Mouse (Mus musculus) inflammation-experienced regulatory T-cells, adult 6 months (primary cell): ENCODE measurements around the gene Fam107b. TPM values are rescaled to one million over a fixed set of nuclear protein-coding genes. Genes with fewer than 3 reads are reported as not detected.
A peak's percentile ranks its signal among the peaks of the same experiment; 100 is the strongest.

Source experiments
- ATAC-seq: one replicate; pipeline ENCODE4 v1.8.0; 2017
- polyA plus RNA-seq, 3 experiments: library from polyadenylated mRNA; unstranded; fragments of 100-300 nt; shearing (Covaris generic); gene quantifications; one replicate each; pipeline ENCODE4 v1.2.1; 2017

Fam107b gene
- polyA plus RNA-seq, 3 experiments from 2014 or later, result 193 to 316 (median 202) TPM

DNA sequence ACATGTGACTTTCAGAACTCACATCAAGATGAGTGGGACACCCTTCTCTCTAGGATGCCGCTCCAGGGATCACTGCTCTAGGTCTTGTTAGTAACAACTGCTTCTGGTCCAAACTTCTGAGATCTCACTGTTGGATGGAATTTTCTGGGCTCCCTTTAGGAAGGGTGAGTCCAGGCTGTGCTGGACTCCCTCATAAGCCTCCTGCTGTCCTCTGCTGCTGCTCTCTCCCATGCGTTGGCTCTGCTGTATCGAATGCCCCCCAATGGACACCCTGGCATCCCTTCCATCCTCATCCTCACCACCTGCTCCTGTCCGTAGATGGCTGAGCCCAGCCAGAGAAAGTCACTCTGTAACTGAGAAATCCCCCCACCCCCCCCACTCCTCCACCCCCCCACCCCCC is 170.4 kb downstream of the Fam107b start:
- ATAC-seq, result no peak

DNA sequence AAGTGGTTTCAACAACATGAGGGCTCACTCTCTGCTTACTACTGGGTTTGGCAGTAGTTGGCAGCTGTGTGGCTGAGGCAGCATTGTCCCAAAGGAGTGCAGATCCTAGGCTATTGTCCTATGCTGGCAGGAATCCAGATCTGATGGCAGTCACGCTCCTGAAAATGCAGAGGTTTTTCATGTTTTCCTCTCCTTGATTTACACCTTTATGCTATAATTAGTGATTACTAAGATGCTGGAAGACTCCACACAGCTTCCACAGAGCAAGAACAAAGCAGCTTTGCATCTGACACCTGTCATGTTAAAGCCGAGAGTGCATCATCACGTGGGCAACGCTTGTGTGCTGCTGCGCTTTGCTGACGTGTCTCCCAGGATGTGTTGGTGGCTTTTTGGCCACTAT is 172.2 kb downstream of the Fam107b start:
- peak; percentile 15 for ATAC-seq

DNA sequence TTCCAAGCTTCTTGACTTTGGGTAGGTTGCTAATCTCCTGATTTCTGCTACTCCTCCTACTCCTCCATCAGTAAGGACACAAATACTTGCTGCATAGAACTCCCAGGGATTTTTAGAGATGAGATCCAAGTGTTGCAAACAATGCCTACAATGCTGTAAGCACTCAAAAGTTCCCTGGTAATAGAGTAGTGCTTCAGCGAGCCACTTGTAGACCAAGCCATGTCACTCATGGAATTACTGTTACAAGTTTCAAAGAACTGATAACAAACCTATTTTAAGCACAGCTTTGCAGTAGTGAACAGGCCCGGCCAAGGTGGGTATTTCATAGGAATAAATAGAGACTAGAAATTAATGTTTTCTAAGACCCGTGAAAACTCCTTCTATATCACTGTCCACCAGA is 174.8 kb downstream of the Fam107b start:
- ATAC-seq, result no peak

DNA sequence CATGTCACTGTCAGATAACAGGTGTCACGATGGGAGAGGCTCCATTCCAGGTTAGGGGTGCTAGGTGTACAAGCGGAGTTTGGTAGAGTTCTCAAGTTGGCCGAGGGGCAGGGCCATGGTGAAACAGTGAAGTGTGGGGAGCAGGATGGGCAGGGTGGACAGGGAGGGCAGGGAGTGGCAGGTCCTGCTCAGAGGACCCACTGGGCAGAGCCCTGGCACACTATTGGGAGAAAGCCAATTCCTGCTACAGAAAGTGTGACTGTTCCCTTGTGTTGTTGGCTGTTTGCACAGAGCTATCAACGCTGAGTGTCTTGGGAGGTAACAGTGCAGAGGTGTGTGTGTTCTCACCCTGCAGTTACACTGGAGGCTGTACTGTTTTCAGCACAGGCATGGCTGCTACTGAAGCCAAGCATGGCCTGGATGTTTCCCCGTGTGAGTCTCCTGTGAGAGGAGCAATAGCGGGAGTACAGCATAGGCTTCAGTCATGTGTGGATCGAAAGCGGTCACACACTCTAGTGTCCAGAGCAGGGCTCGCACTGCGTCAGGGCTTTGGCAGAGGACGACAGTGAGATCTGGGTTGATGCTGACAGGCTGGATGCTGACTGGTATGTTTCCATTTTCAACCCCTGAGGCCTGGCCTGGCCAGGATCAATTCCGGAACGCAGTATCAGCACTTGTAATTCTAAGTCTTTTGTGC is 175.8 kb downstream of the Fam107b start:
- no peak for ATAC-seq

DNA sequence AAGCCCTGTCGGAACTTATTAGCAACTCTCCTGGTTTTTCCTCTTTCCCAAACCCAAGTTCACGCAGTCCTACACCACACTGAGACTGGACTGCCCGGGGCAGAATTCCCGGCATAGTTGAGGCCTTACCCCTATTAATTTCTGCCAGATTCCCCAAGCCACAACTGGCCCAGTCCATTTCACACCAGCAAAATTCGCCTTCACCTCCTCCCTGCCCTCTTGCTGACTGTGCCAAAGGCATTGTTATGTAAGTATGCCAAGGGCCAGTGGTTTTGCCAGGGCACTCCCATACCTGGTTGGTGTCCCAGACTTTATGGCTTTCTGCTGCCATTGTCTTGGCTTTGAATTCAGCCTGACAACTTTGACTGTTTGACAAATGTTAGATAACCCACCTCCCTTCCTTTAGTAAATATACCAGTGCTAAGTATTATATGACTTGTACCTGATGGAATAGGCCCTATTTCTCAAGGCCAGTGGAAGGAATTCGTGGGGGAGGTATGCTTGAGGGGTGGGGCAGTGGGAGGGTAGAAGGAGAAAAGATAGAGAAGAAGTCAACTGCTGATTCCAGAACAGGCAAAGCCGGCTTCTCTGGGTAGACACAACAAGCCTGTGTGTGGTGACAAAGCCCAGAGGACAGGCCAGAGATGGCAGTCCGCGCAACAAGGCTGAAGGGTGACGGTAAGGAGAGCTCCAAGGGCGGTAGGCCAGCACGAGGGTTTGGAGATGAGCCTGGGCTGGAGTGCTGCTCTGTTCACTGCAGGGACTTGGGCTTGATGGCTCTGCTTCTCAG is 178.6 kb downstream of the Fam107b start:
- ATAC-seq, result no peak

DNA sequence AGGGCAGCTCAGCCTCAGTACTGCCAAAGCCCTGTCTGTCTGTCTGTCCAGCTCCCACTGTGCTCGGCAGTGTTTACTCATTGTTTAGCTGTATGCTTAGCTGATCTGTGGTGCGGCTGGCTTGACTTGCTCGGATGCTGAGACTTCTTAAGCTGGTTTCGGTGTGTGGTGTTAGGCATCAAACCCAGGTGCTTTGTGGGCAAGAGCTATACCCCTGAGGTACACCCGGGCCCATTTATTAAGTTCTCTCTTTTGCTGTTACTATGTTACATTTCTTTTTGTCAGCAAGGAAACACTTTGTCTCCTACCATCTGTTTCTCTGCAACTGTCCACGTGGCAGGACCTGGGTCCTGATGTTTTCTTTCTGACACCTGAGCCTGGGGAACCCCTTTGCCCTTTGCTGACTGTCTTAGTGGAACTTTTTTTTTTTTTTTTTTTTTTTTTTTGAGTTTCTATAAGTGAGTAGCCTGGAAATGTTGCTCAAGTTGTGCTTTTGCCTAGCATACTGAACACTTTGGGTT is 179.3 kb downstream of the Fam107b start:
- peak; percentile 45 for ATAC-seq

DNA sequence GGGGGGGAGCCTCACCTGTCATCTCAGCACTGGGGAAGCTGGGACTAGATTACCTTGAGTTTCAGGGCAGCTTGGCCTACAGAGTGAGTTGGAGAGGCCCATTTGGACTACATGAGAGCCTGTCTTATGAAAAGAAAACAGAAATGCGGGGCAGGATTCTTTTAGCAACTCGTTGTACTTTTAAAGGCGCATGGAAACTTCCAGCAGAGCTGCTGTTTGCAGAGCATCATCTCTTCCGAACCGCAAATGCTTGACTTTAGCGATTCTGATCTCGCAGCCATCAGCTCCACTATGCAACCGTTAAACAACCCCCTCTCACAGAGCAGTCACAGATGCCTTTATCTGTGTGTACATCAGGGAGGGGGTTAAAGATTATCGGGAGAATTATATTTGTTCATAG is 179.8 kb downstream of the Fam107b start:
- ATAC-seq, result peak; percentile 22

DNA sequence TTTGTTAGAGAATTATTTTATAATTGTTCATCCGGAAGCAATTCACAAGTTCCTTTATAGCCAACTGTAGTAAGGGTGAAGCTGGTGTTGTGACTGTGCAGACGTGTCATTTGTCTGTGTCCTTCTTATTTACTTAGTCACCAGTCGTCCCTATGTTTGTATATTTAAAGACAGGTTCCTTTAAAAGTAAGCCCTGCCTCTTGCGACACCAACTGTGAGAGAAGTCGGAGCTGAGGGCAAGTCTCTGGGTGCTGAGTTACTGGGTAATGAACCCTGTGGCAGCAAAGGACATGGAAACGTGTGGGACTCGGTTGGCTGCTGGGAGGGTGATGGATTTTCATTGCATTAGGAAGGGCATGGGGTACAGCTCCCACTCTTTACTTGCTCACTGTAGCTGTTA is 182.1 kb downstream of the Fam107b start:
- no peak for ATAC-seq

DNA sequence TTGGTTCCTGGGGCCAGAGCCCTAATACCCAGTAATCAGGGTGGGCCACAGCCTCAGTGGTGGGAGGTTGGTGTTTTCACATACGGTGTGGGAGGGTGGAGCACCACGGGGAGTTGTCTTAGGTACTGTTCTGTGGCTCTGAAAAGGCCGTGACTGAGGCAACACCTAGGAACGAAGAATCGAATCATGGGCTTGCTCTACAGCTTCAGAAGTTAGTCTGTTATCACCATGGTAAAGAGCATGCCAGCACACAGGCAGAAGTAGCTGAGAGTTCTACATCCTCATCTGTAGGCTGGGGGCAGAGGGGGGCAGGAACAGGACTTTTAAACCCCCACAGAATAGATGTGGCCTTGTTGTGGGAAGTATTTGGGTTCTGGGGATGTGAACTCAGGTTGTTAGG is 182.6 kb downstream of the Fam107b start:
- ATAC-seq, result no peak

DNA sequence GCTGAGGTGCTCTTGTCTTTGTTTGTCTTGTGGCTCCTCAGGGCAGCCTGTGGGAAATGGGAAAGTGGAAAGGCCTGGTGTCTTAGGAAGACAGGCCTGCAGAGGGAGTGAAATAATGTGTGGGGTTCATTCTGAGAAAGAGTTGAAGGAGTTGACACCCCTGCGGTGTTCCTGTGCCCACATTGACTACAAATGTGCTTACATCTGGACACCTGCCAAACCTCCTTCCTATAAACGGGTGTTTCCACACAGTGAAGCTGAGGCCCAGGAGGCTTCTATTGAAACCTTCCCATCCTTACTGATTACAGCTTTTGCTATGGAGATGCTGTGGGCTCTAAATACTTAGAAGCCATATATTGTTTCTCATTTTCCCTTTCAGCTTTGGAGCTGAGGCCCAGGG is 183.5 kb downstream of the Fam107b start:
- peak; percentile 53 for ATAC-seq

DNA sequence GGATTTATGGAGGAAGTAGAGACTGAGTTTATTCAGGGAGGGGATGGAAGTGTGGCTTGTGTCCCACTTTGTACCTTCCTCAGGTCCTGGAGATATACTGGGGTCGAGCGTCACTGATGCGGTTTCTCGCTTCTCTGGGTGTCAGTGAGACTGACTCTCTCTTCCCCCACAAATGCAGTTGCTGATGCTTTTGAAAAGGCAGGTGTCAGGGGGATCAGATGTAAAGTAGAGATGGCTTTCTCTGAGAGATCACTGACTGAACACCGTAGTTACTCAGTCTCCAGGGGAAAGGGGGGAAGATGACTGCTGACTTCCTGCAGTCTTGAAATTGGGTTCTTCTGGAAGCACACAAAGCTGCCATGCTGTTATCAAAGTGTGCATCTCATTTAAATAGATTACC is 185.6 kb downstream of the Fam107b start:
- ATAC-seq, result no peak

DNA sequence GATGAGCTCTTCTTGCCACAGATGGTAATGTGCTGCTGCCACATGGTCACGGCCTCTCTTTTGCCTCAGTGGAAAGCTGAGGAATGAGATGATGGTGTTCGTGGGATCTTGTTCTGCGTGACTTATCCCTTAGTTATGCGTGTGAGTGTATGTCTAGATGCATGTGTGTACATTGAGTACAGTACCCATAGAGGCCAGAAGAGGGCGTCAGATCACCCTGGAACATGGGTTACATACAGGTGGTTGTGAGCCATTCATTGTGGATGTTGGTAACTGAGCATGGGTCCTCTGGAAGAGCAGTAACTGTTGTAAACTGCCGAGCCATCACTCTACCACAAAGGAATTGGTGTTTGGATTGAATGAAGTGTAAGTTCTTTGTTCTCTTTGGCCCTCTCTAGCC is 188.1 kb downstream of the Fam107b start:
- ATAC-seq, result no peak

DNA sequence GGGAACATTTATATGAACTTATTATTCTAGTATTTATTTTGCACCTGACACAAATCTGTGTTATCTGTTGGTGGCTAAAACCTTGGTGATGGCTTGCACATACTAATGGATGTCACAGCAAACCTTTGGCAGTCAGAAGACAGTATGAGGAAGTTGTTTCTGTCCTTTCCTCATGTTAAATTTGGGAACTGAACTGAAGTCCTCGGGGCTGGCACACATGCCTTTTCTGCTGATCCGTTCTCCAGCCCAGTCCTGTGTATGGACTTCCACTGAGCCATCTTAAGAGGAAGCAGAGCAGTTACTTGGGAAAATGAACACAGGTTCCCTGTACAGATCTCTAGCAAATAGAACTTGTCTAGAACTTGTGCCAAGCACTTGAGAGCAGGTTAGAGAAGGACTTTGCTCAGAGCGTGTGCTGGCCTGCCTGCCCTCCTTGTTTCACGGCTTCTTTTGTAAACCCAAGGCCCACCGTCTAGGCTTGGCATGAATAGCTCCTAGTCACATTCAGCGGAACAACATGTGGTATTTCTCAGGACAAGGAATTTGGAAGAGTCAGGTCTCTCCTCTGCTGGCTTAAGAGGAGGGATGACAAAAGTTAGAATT is 190.0 kb downstream of the Fam107b start:
- ATAC-seq, result no peak

DNA sequence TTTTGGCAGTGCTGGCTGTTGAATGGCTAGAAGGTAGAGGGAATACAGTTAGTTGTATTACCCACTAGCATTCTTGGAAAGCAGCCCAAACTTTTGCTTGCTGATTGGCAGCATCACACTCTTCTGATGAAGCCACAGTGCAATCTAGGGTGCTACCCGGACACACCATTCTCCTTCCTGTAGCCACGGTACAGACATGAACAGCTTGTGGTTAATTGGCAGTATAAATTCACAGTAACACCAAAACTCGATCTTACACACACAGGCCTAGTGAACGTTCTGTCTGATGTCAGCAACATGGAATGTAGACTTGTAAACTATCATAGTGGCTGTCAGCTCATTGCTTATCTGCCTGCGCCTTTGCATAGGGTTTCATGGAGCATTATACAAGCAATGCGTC is 193.8 kb downstream of the Fam107b start:
- peak; percentile 53 for ATAC-seq

DNA sequence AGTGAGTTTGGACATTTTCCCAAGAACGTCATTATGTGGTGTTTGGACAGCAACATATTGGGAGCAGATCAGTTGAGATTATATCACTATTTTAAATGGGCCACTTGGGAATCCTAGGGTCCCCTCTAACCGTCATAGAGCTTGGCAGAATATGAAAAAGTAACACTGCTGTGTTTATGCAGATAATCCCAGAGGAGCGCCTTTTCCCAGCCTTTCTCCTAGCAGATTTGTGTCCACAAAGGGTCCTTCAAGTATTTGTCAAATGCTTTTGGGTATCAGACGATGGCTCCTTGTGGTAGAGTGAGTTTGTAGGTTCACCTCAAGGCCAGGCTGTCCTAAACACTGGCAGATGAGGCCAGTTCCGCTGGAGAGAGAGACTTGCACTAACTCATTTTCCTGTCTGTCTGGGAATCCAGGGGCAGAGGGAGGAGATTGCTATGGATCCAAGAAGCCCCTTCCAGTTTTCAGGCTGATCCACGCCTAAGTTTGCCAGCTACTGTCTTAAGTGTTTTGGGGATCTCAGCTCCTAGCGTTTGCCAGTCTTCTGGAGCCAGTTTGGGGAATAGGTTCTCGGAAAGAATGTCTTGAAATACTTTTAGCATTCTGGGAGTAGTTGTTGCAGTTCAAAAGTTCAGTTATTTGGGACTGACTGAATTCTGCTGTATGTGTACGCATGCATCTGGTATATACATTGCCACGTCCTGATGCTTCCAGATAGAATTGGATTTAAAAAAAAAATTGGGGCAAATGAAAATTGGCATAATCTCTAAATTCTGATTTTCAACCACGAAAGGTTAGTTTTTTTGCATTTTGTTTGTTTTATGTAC is 195.9 kb downstream of the Fam107b start:
- ATAC-seq, result no peak

DNA sequence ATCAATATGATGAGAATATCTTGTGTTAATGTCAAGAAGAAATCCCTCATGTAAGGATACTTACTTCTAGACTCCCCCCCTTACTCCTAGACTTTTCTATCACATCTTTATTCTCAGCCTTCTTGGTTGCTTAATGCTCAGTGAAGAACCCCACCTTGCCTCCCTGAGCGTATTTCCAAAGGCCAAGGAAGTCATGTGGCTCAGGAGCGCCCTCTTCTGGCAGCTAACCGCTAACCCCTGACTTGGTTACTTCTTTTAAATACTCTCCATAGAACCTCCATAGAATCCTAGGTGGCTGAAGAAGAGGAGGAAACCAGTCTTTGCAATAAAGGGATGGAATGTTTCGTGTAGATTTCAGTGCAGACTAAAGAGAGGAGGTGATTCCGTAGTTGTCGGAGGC is 199.0 kb downstream of the Fam107b start:
- ATAC-seq, result peak; percentile 65

DNA sequence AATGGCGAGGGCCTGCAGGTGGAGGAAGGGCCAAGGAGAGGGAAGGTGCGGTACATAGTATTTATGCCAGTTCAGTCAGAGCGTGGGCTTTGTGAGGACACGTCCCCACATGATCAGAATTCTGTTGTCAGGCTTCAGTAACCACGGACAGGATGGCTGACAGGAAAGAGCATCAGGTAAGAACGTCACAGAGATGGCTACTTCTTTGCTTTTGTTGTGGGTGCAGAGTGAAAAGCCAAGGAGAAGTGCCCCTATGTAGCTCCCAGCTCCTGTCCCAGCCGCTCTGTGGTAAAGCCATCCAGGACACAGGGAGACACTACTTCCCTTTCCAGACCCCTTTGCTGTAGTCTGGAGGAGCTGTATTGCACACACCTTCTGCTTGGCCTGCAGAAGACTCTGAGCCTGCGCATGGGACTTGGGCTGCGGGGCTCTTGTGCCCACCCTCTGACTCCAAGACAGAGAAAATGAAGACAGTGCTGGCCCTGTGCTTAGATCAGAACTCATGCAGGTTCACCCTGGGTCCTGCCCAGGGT is 199.6 kb downstream of the Fam107b start:
- no peak for ATAC-seq

DNA sequence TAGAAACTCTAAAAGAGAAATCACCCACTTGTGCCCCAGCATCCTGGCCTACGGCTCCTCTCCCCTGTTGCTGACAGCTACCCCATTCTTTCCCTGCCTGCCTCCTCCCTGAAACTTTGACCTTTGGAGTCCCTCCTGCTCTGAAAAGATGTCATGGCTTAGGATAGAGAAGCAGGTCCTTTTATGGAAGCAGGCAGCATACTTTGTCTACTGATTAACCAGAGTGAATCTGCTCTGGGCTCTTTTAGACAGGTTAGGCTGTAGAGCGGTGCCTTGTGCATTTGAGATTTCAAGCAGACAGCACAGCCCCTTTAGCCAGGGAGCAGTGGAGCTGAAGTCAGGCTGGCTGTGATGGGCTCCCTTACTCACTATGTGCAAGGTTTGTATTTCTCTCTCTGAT is 200.1 kb downstream of the Fam107b start:
- no peak for ATAC-seq

DNA sequence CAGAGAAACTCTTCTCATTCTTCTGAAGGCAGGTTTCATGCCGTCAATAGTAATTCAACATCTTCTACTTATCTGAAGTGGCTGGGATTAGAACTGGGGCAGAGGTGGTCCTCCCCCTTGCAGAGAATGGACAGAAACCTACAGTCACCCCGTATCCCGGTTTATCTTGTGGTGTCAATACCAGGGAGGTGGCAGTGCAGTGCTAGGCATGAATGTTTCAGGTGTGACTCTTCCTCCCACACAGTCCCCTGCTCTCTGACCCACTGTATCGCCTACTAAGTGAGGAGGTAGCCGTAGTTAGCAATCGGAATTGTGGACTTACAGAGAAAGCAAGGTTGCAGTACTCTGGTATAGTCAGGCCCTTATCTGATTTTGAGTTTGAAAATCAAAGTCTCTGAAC is 201.2 kb downstream of the Fam107b start:
- no peak for ATAC-seq

DNA sequence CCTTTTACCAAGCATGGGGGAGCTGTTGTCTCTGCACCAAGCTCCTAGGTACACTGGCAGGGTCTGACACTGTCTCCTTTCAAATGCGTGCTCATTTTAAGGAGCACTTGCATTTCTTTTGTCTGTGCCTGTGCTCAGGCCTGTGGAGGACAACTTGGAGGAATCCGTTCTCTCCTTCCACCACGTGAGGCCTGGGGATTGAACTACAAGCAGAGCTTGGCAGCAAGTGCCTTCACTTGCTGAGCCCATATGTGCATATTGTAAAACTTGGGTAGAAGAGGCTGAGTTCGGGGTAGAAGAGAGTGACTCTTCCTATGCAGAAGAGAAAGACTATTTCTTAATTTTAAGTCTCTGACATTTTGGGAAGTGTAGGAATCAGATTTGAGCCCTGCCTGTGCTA is 202.8 kb downstream of the Fam107b start:
- no peak for ATAC-seq

DNA sequence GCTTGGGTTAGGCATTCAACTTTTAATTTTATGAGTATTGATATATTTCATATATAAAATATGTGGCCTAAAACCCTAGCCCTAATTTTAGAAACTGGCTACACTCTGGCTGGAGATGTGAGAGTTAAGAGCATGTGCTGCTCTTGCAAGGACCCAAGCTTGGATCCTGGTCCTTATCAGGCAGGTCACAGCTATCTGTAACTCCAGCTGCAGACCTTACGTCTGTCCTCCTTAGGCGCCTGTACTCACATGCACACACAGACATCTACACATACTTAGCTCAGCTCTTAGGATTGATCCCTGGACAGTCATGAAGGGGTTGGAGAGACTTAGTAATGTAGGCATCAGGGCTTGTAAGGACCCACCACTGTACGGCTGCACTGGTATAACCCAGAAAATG is 205.3 kb downstream of the Fam107b start:
- no peak for ATAC-seq

DNA sequence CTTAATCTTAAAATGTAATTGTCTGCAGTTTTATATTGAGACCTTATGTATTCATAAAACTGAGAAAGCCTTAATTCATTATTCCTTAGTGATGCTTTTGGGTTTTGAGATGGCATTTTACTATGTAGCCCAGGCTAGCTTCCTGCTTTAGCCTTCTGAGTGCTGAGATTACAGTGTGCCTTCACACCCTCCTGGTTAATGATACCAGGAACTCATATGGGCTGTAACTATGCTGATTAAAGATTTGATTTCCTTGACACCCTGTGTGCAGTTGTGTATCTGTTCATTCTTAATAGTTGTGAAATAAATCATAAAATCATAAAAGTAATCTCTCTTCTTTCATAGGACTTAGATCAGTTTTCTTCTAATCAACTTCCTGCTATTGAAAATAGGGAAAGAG is 205.8 kb downstream of the Fam107b start:
- ATAC-seq, result no peak

DNA sequence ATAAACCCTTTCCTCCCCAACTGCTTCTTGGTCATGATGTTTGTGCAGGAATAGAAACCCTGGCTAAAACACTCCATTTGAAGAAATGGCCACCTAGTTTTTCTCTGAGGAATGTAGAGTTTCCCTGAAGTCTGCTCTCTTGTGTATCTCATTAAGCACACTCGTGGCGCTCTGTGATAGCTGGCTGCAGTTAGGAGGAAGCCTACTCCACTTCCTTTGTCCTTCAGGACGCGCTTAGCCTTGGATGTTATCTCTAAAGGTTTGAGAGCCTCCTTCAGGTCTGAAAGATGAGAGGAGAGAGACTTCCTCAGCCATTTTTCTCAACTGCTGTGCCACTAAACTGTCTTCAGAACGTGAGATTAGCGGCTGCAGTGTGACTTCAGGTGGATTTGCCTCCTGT is 207.4 kb downstream of the Fam107b start:
- no peak for ATAC-seq
